Mouse (Mus musculus) MEL (cell line): ENCODE results near the gene Igsf8. TPM values are rescaled to one million over a fixed set of nuclear protein-coding genes. Genes with fewer than 3 reads are reported as not detected.

Source experiments
- DNase-seq: peaks from one replicate; pipeline ENCODE4 v3.0.0; 2011; ENCODE audit warnings: low read depth, low spot score
- H3K27ac ChIP-seq: 2 replicates; pipeline ENCODE4 v1.5.1; 2012; ENCODE audit warnings: low read depth, mild to moderate bottlenecking, control low read depth, low read length, moderate library complexity; ENCODE audit not compliant: control insufficient read depth
- H3K27me3 ChIP-seq, 2 experiments: fragments of 150-350 bp in 1 of 2; sonication (generic) in 1 of 2; 2 replicates each; pipeline ENCODE4 v1.6.1; 2012; ENCODE audit warnings: low read length in 2 of 2, mild to moderate bottlenecking in 2 of 2, improper control_type of control experiment in 1 of 2, moderate library complexity in 1 of 2; ENCODE audit not compliant: insufficient read depth in 2 of 2, control insufficient read depth in 1 of 2
- H3K36me3 ChIP-seq, 2 experiments: 2 replicates each; pipeline ENCODE4 v1.6.1; 2012 to 2014; ENCODE audit warnings: low read length in 2 of 2, improper control_type of control experiment in 1 of 2, inconsistent platforms in 1 of 2, mild to moderate bottlenecking in 1 of 2; ENCODE audit not compliant: insufficient read depth in 2 of 2, control insufficient read depth in 1 of 2
- H3K4me1 ChIP-seq, 2 experiments: fragments of 150-350 bp in 1 of 2; sonication (generic) in 1 of 2; 2 replicates each; pipeline ENCODE4 v1.6.1; 2012; ENCODE audit warnings: low read length in 2 of 2, improper control_type of control experiment in 1 of 2, mild to moderate bottlenecking in 1 of 2; ENCODE audit not compliant: insufficient read depth in 2 of 2, control insufficient read depth in 1 of 2
- H3K4me3 ChIP-seq, 2 experiments: fragments of 150-350 bp in 1 of 2; sonication (generic) in 1 of 2; 2 replicates each; pipeline ENCODE4 v1.5.1; 2012; ENCODE audit warnings: low read depth in 2 of 2, low read length in 2 of 2, mild to moderate bottlenecking in 2 of 2, moderate library complexity in 2 of 2, control low read depth in 1 of 2, improper control_type of control experiment in 1 of 2; ENCODE audit not compliant: control insufficient read depth in 1 of 2, insufficient read depth in 1 of 2
- H3K79me2 ChIP-seq: 2 replicates; pipeline ENCODE4 v1.6.1; 2012; ENCODE audit warnings: mild to moderate bottlenecking, low read length, moderate library complexity; ENCODE audit not compliant: control insufficient read depth, poor library complexity, insufficient read depth
- H3K9ac ChIP-seq: 2 replicates; pipeline ENCODE4 v1.6.1; 2012; ENCODE audit warnings: low read depth, mild to moderate bottlenecking, control low read depth, low read length, moderate library complexity; ENCODE audit not compliant: control insufficient read depth, poor library complexity, severe bottlenecking
- H3K9me3 ChIP-seq: fragments of 150-350 bp; sonication (generic); replicated peaks from 2 replicates; pipeline ENCODE4 v1.6.1; 2012; ENCODE audit warnings: mild to moderate bottlenecking, low read length, improper control_type of control experiment, moderate library complexity; ENCODE audit not compliant: insufficient read depth
- CTCF ChIP-seq, 3 experiments: IDR thresholded peaks in 2 of 3; conservative IDR thresholded peaks in 1 of 3; 2 replicates each; pipeline ENCODE4 v1.5.1; 2011 to 2012; ENCODE audit warnings: low read length in 3 of 3, low read depth in 2 of 3, mild to moderate bottlenecking in 2 of 3, improper control_type of control experiment in 1 of 3, inconsistent platforms in 1 of 3, mixed read lengths in 1 of 3, moderate library complexity in 1 of 3; ENCODE audit not compliant: control insufficient read depth in 1 of 3, insufficient read depth in 1 of 3, poor library complexity in 1 of 3, severe bottlenecking in 1 of 3
- E2F4 ChIP-seq: IDR thresholded peaks from 2 replicates; pipeline ENCODE4 v1.6.1; 2011; ENCODE audit warnings: low read depth, low read length, improper control_type of control experiment, borderline replicate concordance
- ELF1 ChIP-seq: IDR thresholded peaks from 2 replicates; pipeline ENCODE4 v1.6.1; 2014; ENCODE audit warnings: low read depth, mild to moderate bottlenecking, inconsistent platforms, low read length, improper control_type of control experiment, moderate library complexity
- EP300 ChIP-seq, 2 experiments: IDR thresholded peaks; 2 replicates each; pipeline ENCODE4 v1.6.1; 2011; ENCODE audit warnings: improper control_type of control experiment in 2 of 2, low read length in 2 of 2, low read depth in 1 of 2, mild to moderate bottlenecking in 1 of 2
- JUND ChIP-seq: IDR thresholded peaks from 2 replicates; pipeline ENCODE4 v1.6.1; 2011; ENCODE audit warnings: low read depth, mild to moderate bottlenecking, improper control_type of control experiment, low read length
- MYC ChIP-seq: IDR thresholded peaks from 2 replicates; pipeline ENCODE4 v1.6.1; 2011; ENCODE audit warnings: low read depth, mild to moderate bottlenecking, low read length, improper control_type of control experiment, moderate library complexity
- POLR2AphosphoS2 ChIP-seq: IDR thresholded peaks from 2 replicates; pipeline ENCODE4 v1.6.1; 2011; ENCODE audit warnings: low read length, improper control_type of control experiment
- SMC3 ChIP-seq: IDR thresholded peaks from 2 replicates; pipeline ENCODE4 v1.6.1; 2011; ENCODE audit warnings: low read depth, low read length, improper control_type of control experiment
- TCF12 ChIP-seq: IDR thresholded peaks from 2 replicates; pipeline ENCODE4 v1.6.1; 2014; ENCODE audit warnings: low read depth, mild to moderate bottlenecking, inconsistent platforms, low read length, improper control_type of control experiment, moderate library complexity
- ZKSCAN1 ChIP-seq: IDR thresholded peaks from 2 replicates; pipeline ENCODE4 v1.6.1; 2012; ENCODE audit warnings: low read depth, mild to moderate bottlenecking, inconsistent platforms, low read length, improper control_type of control experiment, moderate library complexity
- ZMIZ1 ChIP-seq: IDR thresholded peaks from 2 replicates; pipeline ENCODE4 v1.6.1; 2012; ENCODE audit warnings: low read depth, mild to moderate bottlenecking, inconsistent platforms, low read length, improper control_type of control experiment, moderate library complexity
- ZNF384 ChIP-seq: IDR thresholded peaks from 2 replicates; pipeline ENCODE4 v1.6.1; 2012; ENCODE audit warnings: low read depth, mild to moderate bottlenecking, inconsistent platforms, low read length, improper control_type of control experiment
- polyA plus RNA-seq, 2 experiments: library from polyadenylated mRNA; stranded (reverse) in 1 of 2; unstranded in 1 of 2; fragments of >175 nt in 1 of 2; fragments of >200 nt in 1 of 2; gene quantifications; 2 replicates each; pipeline versions ENCODE4 v1.2.1 to v1.2.4; 2012; ENCODE audit warnings: low replicate concordance in 2 of 2, low read depth in 1 of 2; ENCODE audit not compliant: insufficient read length in 2 of 2, insufficient read depth in 1 of 2, missing spikeins in 1 of 2
- total RNA-seq: library from RNA; depleted of rRNA; stranded (reverse); fragments of 300-350 nt; gene quantifications from 2 replicates; pipeline ENCODE4 v1.2.3, GENCODE M21; 2012

The Igsf8 gene
- total and polyA plus RNA-seq, 3 experiments, result 88.0 to 97.2 TPM; not detected in 1

DNA sequence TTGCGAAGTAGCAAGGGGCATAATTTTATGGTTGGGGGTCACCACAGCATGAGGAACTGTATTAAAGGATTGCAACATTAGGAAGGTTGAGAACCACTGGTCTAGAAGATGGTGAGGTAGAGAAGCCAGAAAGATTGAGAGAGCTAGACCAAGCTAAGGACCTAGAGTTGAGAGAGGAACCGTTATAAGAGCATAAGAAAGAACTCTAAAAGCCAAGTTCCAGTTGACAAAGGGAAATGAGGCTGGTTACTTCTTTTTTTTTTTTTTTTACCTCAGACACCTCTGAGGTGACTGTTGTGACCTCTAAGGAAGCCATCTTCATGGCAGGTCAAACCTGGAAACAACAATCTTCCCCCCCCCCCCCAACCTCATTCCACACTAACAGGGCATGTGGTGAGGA lies 43.7 kb downstream of the Igsf8 start:
- peak; percentile 56 for DNase-seq
- peaks cover 9 to 45% of the 10 kb centered on the region in 2 experiments for H3K4me1 ChIP-seq
- H3K79me2 ChIP-seq, result peaks cover 2% of the 10 kb centered on the region; the same call in 1 of the 2 replicates
- H3K9me3 ChIP-seq, result no peaks in the 10 kb centered on the region
- H3K36me3 ChIP-seq, result peaks cover 0 to 35% of the 10 kb centered on the region in 2 experiments; a peak in 2 of 4 replicates
- H3K4me3 ChIP-seq, result no peak overlapping the region
- H3K9ac ChIP-seq, result peak overlapping the region; percentile 32
- TF ChIP-seq ZNF384 (peak; percentile 92), MYC (no peak)
- TF ChIP-seq, all 39 proteins: peak for 1
- Histone ChIP-seq H3K27ac (peak overlapping the region; percentile 75), H3K27me3 (no peaks in the 10 kb centered on the region)

DNA sequence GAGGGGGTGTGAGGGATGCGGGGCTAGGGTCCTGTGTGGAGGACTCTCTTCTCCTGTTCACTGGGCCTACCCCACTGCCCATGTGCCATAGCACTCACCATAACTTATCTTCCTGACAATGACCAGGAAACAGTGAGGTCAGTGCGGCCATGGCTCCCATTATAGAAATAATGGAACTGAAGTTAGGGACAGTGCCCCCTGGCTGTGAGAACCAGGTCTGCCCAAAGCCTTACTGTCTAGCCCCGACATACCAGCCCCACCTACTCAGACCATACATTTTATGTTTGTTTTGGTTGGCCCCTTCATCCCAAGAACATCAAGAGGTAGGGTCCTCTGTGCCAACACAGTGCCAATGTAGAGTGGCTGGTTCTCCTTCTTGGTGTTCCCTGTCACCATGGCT lies 44.2 kb downstream of the Igsf8 start:
- peaks cover 9 to 45% of the 10 kb centered on the region in 2 experiments for H3K4me1 ChIP-seq
- TF ChIP-seq POLR2AphosphoS2 (no peak), TCF12 (no peak), SMC3 (peak; percentile 47), CTCF (IDR thresholded peaks at IDR 0.05 in 2 of 3, conservative IDR thresholded peaks at IDR 0.05 in 1 of 3; ENCODE audit: control insufficient read depth in 1 of 3, insufficient read depth in 1 of 3, low read depth in 2 of 3, low read length in 3 of 3, poor library complexity in 1 of 3, severe bottlenecking in 1 of 3) (peak; percentile 42 to 59 (median 49); a peak in 5 of 6 replicates), ZMIZ1 (no peak)
- no peak overlapping the region for H3K4me3 ChIP-seq
- no peaks in the 10 kb centered on the region for H3K27me3 ChIP-seq
- H3K79me2 ChIP-seq, result peaks cover 2% of the 10 kb centered on the region; the same call in 1 of the 2 replicates
- H3K36me3 ChIP-seq, result peaks cover 0 to 35% of the 10 kb centered on the region in 2 experiments; a peak in 2 of 4 replicates
- no peaks in the 10 kb centered on the region for H3K9me3 ChIP-seq
- no peak overlapping the region for H3K9ac ChIP-seq
- no peak overlapping the region for H3K27ac ChIP-seq
- peak; percentile 49 for DNase-seq

DNA sequence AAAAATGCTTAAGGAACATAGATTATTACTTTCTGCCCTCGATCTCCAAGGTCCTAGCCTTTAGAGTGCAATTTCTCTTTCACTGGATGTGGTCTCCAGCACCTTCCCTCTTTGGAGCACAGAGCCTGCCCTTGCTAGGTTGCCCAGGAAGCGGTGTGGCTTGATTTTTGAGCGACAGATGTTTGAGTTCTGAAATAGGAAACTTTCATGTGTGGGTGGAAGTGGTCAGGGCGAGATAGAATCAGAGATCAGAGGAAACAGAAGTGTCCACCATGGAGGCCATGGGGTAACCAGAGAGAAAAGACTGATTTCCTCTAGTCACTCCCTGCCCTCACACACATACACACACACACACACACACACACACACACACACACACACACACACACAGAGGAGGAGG lies 44.8 kb downstream of the Igsf8 start:
- no peaks in the 10 kb centered on the region for H3K9me3 ChIP-seq
- TF ChIP-seq ZKSCAN1 (no peak), E2F4 (no peak), JUND (no peak), ELF1 (no peak), EP300 (IDR thresholded peaks at IDR 0.05; ENCODE audit: low read depth in 1 of 2, low read length in 2 of 2) (0 out of 4 replicates have a peak, but pooled peaks of 1 of the 2 experiments have one; percentile 12)

More for the DNA sequence above, 44.8 kb downstream of the Igsf8 start:
- peaks cover 2% of the 10 kb centered on the region; the same call in 1 of the 2 replicates for H3K79me2 ChIP-seq
- H3K4me3 ChIP-seq, result no peak overlapping the region
- H3K4me1 ChIP-seq, result peaks cover 11 to 45% of the 10 kb centered on the region in 2 experiments
- H3K27ac ChIP-seq, result no peak overlapping the region
- DNase-seq, result peak; percentile 17
- H3K9ac ChIP-seq, result no peak overlapping the region
- H3K27me3 ChIP-seq, result no peaks in the 10 kb centered on the region
- H3K36me3 ChIP-seq, result peaks cover 0 to 38% of the 10 kb centered on the region in 2 experiments; a peak in 2 of 4 replicates
